11 mouse cellular contexts compared by ENCODE assay signal in genomic region chr3:137100627-137101404, GRCm38 (mm10).
DNase-seq lines count a peak whose midpoint lies in the region; ATAC-seq lines count a peak whose summit lies in the region.
"Had no signal": no experiment of that assay in that cellular context is flagged by ENCODE, and none has a peak within 500 bp of the region (broad histone marks: within the 10 kb centered on the region; RNA-seq: fewer than 3 reads in every experiment).

No protein-coding gene starts in this region.

- WGBS in forebrain, embryonic 13.5 days, result 44% methylated on average over 4 of the region's 4 CpGs
- WGBS in forebrain, embryonic 10.5 days, result 70% methylated on average over 4 of the region's 4 CpGs

- no peak overlapping the region for H3K4me2 ChIP-seq in forebrain, embryonic 13.5 days

- H3K27me3 ChIP-seq in forebrain, embryonic 13.5 days, result no peaks in the 10 kb centered on the region
- H3K27me3 ChIP-seq in forebrain, embryonic 10.5 days (ENCODE audit: poor library complexity, severe bottlenecking), result no peaks in the 10 kb centered on the region

- no peaks in the 10 kb centered on the region for H3K4me1 ChIP-seq in forebrain, embryonic 13.5 days
- H3K4me1 ChIP-seq in forebrain, embryonic 10.5 days, result no peaks in the 10 kb centered on the region
- H3K4me1 ChIP-seq: heart, embryonic 10.5 days; midbrain, embryonic 10.5 days had no signal

- H3K27ac ChIP-seq in forebrain, embryonic 13.5 days, result no peak overlapping the region
- no peak overlapping the region for H3K27ac ChIP-seq in forebrain, embryonic 10.5 days
- H3K27ac ChIP-seq: heart, embryonic 10.5 days; midbrain, embryonic 10.5 days had no signal

- DNase-seq in forebrain, embryonic 10.5 days (ENCODE audit: extremely low spot score, low spot score), result no peak
- DNase-seq in Muller cell, postnatal 12 days (ENCODE audit: inconsistent ontology term), result peak; percentile 35
- DNase-seq in cerebellum, postnatal 25 days, result peak; percentile 73 to 75
- peak; percentile 37 to 52 for DNase-seq in left cerebral cortex, adult 18-20 months (ENCODE audit: low spot score in 2 of 2)
- DNase-seq in adrenal gland, postnatal 10 days, result no peak
- DNase-seq in urinary bladder, adult 2 months (ENCODE audit: low spot score), result no peak
- DNase-seq in urinary bladder, postnatal 14 days (ENCODE audit: low spot score), result no peak
- DNase-seq: lung, adult 18-20 months had no signal

- H3K36me3 ChIP-seq in forebrain, embryonic 13.5 days (ENCODE audit: poor library complexity, severe bottlenecking), result no peaks in the 10 kb centered on the region
- H3K36me3 ChIP-seq in forebrain, embryonic 10.5 days (replicated peaks), result no peaks in the 10 kb centered on the region
- H3K36me3 ChIP-seq: heart, embryonic 10.5 days; midbrain, embryonic 10.5 days had no signal

- peak; percentile 48; the same call in 1 of the 2 replicates for ATAC-seq in forebrain, embryonic 13.5 days

- H3K9me3 ChIP-seq in forebrain, embryonic 13.5 days (replicated peaks), result no peaks in the 10 kb centered on the region
- no peaks in the 10 kb centered on the region for H3K9me3 ChIP-seq in forebrain, embryonic 10.5 days
- H3K9me3 ChIP-seq: heart, embryonic 10.5 days; midbrain, embryonic 10.5 days had no signal

- no peak overlapping the region for H3K9ac ChIP-seq in forebrain, embryonic 13.5 days

- no peak overlapping the region for H3K4me3 ChIP-seq in forebrain, embryonic 13.5 days
- no peak overlapping the region for H3K4me3 ChIP-seq in forebrain, embryonic 10.5 days
- H3K4me3 ChIP-seq: heart, embryonic 10.5 days; midbrain, embryonic 10.5 days had no signal

Comparison
In these comparisons a context has a peak if more than half of its experiments do, and no peak if none do; other contexts are left out.
1. DNase-seq: peak in Muller cell, postnatal 12 days (single experiment), cerebellum, postnatal 25 days (2 of 2) and left cerebral cortex, adult 18-20 months (2 of 2); none in forebrain, embryonic 10.5 days (single experiment), adrenal gland, postnatal 10 days (single experiment), urinary bladder, adult 2 months (single experiment) and urinary bladder, postnatal 14 days (single experiment).